Mouse (Mus musculus): ENCODE results near the gene St3gal4. TPM values are rescaled to one million over a fixed set of nuclear protein-coding genes. Genes with fewer than 3 reads are reported as not detected.

The St3gal4 gene
- polyA plus RNA-seq, 1 experiment, result 5.6 TPM

DNA sequence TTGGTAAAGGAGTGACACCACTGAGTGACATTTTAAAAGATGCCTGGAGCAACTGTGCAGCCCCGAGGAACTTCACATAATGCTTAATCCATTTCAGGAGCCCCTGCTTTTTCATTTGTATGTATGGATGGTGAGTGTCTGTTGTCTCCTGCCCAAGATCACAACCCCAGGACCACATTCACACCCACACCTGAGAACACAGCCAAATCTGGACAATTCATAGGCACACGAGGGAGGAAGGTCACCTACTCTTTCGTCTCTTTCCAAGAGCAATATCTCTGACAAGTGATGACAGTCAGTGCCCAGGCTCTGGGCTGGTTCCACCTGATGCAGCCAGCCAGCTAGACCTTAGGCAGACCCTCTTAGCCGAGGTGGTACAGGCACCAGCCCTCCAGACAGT lies 14.4 kb downstream of the St3gal4 start:
- no peak for DNase-seq (ENCODE audit: low read depth)
- TF ChIP-seq POLR2A (IDR thresholded peaks at IDR 0.05; ENCODE audit: borderline replicate concordance, extremely low read depth, insufficient read depth, insufficient read length, poor library complexity, severe bottlenecking) (no peak), CTCF (IDR thresholded peaks at IDR 0.05; ENCODE audit: borderline replicate concordance, extremely low read depth, insufficient read depth, insufficient read length) (no peak)

DNA sequence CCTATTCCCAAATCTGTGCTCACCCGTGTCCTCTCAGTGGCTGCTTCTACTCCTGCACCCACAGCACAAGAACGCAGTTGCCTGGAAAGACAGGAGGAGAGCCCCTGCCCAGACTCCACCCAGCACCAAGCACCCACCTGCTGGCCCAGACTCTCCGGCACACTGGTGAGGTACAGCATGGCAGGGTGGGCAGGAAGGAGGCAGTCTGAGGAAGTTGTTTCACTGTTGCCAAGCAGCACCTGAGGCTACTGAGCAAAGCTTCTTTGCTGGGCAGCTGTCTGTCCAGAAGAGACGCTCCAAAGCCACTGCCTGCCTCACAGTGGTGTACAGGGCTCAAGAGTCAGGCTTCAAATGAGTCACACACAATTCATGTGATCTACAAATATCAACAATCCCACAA lies 20.3 kb downstream of the St3gal4 start:
- DNase-seq (ENCODE audit: low read depth), result no peak
- TF ChIP-seq POLR2A (IDR thresholded peaks at IDR 0.05; ENCODE audit: borderline replicate concordance, extremely low read depth, insufficient read depth, insufficient read length, poor library complexity, severe bottlenecking) (no peak), CTCF (IDR thresholded peaks at IDR 0.05; ENCODE audit: borderline replicate concordance, extremely low read depth, insufficient read depth, insufficient read length) (no peak)

DNA sequence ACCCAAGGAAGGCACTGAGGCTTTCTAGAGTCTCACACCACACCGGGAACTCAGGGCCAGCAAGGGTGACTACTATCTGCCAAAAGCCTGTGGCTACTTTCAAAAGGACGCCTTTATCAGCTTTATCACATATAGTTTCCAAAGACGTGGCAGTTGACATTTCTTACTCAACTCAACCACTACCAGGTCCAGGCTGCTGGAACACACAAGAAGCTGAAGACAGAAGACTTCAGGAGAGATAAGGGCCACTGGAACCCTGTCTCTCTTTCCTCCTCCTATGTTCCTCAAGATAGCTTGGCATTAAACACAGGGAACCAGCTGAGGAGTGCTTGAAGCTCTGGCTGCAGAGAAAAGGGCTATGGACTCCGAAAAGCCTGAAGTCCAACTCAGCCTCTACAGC lies 21.2 kb downstream of the St3gal4 start:
- TF ChIP-seq POLR2A (IDR thresholded peaks at IDR 0.05; ENCODE audit: borderline replicate concordance, extremely low read depth, insufficient read depth, insufficient read length, poor library complexity, severe bottlenecking) (no peak), CTCF (IDR thresholded peaks at IDR 0.05; ENCODE audit: borderline replicate concordance, extremely low read depth, insufficient read depth, insufficient read length) (no peak)

DNA sequence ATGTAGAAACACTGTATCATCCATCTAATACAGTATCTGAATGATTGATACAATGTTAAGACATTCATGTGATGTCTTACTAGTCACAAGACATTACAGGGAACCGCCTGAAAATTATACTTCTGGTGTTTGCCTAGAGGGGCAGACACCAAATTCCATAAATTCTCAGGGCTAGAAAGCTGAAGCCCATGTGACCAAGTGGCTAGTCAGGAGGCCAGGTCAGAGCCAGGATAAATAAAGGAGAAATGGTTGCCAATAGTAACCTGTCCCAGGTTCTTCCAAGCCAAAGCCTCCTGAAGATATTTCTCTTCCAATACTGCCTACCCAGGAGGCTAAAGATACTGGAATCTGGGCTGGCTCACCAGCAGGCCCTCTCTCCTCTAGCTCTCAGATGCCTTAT lies 23.3 kb downstream of the St3gal4 start:
- DNase-seq (ENCODE audit: low read depth), result no peak
- TF ChIP-seq POLR2A (IDR thresholded peaks at IDR 0.05; ENCODE audit: borderline replicate concordance, extremely low read depth, insufficient read depth, insufficient read length, poor library complexity, severe bottlenecking), result no peak
- TF ChIP-seq CTCF (IDR thresholded peaks at IDR 0.05; ENCODE audit: borderline replicate concordance, extremely low read depth, insufficient read depth, insufficient read length), result no peak

More for the DNA sequence above, 21.2 kb downstream of the St3gal4 start:
- DNase-seq (ENCODE audit: low read depth), result no peak

DNA sequence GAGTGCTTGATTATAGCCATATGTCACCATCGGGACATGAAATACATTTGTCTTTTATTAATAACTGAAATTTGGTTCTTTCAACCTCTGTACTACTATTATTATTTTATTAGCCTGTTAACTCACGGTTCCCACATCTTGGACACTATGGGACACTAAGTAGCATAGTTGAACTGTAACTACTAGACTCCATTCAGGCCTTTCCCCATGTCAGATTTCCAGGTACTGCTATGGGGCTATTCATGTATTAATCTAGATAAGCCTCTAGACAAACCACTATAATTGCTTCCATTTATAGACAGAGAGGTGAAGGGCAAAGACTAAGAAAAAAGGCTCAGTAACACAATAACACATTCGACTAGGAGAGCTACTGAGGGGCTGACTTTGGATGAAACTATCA lies 25.7 kb downstream of the St3gal4 start:
- no peak for DNase-seq (ENCODE audit: low read depth)
- TF ChIP-seq CTCF (IDR thresholded peaks at IDR 0.05; ENCODE audit: borderline replicate concordance, extremely low read depth, insufficient read depth, insufficient read length) (no peak), POLR2A (IDR thresholded peaks at IDR 0.05; ENCODE audit: borderline replicate concordance, extremely low read depth, insufficient read depth, insufficient read length, poor library complexity, severe bottlenecking) (no peak)

DNA sequence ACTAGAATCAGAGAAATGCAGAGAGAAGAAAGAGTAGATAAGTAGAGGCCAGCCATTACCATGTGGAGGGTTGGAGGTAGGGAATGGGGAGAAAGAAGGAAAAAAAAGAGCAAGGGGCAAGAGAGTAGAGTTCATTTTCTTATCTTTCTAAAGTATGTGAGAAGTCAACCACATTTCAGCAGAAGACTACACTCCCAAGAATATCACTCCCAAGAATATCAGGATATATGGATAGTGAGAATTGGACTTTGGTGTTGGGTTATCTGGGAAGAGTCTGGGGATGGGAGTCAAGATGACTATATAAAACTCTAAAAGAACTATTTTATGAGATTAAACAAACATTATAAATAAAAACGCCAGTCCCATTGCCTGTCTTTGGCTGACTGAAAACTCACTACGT lies 26.2 kb downstream of the St3gal4 start:
- no peak for DNase-seq (ENCODE audit: low read depth)
- no peak for TF ChIP-seq CTCF (IDR thresholded peaks at IDR 0.05; ENCODE audit: borderline replicate concordance, extremely low read depth, insufficient read depth, insufficient read length)
- TF ChIP-seq POLR2A (IDR thresholded peaks at IDR 0.05; ENCODE audit: borderline replicate concordance, extremely low read depth, insufficient read depth, insufficient read length, poor library complexity, severe bottlenecking), result no peak

DNA sequence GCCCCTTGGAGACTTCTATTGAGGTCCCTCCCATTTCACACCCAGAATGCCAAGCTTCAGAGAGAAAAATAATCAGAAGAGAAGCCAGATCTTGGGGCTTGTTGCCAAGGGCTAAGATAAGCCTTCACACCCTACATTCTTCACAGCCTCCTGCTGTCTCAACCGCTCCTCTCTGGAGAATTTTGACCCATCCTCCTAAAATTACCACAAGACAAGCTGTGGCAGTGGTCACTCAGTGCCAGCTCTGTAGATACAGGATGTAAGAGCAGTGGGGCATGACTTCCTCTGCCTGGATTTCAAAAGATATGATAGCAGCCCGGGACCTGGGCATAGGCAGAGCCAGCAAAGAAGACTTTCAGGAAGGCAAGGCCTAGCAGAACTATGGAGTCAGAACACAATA lies 57.6 kb downstream of the St3gal4 start:
- TF ChIP-seq CTCF (IDR thresholded peaks at IDR 0.05; ENCODE audit: borderline replicate concordance, extremely low read depth, insufficient read depth, insufficient read length), result no peak
- no peak for TF ChIP-seq POLR2A (IDR thresholded peaks at IDR 0.05; ENCODE audit: borderline replicate concordance, extremely low read depth, insufficient read depth, insufficient read length, poor library complexity, severe bottlenecking)

DNA sequence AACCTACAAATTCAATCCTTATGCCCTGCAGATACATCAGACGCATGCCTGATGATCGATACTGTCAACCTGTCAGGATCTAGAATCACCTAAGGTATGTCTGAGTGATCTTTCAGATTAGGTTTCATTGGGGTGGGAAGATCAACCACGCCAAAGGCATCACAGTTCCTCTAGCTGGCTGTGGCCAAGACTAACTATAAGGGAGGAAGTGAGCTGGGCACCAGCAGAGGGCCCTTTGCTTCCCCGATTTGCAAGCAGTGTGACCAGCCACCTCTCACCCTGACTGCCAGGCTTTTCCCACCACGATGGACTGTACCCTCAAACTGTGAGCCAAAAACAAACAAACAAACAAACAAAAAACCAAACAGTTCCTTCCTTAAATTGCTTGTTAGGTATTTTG lies 59.2 kb downstream of the St3gal4 start:
- TF ChIP-seq CTCF (IDR thresholded peaks at IDR 0.05; ENCODE audit: borderline replicate concordance, extremely low read depth, insufficient read depth, insufficient read length) (no peak), POLR2A (IDR thresholded peaks at IDR 0.05; ENCODE audit: borderline replicate concordance, extremely low read depth, insufficient read depth, insufficient read length, poor library complexity, severe bottlenecking) (no peak)
- no peak for DNase-seq (ENCODE audit: low read depth)

More for the DNA sequence above, 57.6 kb downstream of the St3gal4 start:
- no peak for DNase-seq (ENCODE audit: low read depth)

DNA sequence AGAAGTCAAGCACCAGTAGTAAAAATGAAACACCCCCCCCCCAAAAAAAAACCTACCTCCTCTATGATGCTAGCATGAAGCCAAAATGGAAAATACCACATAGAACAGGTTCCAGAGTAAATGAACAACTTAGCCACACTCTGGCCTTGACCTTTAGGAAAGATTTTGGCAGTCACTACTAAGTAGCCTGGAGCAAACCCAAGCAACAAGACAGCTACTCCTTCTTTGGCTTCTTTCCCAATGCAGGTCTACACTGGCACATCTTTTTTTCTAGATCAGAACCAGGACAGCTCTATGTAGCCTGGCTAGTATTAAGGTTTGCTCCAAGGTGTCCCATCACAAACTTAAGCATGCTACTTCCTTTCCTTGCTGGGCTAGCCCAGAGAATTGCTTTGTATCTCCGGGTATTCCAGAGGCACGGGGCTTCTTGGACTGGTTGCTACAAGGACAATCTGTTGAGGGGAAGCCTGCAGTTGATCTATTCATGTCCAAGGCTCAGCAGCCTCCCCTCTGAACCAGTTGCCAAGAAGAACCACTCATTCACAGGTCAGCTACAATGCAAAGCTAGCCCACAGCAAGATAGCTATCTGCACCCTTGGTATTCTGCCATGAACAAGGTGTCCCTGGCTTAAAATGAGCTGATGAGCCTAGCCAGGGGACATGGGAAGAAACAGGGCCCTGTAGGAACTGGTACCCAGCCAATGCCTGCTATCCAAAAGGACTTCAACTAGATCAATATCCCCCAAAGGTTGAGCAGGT lies 60.3 kb downstream of the St3gal4 start:
- TF ChIP-seq CTCF (IDR thresholded peaks at IDR 0.05; ENCODE audit: borderline replicate concordance, extremely low read depth, insufficient read depth, insufficient read length) (no peak), POLR2A (IDR thresholded peaks at IDR 0.05; ENCODE audit: borderline replicate concordance, extremely low read depth, insufficient read depth, insufficient read length, poor library complexity, severe bottlenecking) (no peak)
- DNase-seq (ENCODE audit: low read depth), result no peak

DNA sequence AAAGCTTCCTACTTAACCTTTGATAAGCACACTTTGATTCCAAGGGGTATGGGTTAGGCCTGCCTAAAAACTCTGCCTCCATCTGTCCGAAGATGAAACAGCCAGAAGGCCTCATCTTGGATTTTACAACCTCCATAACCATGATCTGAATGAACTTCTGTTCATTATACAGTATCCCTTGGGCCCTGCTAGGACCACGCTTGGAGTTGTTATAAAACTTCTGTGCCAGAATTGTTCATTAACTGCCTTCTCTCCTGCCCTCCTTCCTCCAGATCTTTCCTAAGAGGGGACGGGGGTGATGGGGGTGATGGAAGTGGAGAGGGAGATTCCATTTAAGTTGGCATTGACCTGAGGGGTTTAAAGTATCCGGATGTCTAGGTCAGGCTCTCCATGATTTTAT lies 60.9 kb downstream of the St3gal4 start:
- no peak for TF ChIP-seq POLR2A (IDR thresholded peaks at IDR 0.05; ENCODE audit: borderline replicate concordance, extremely low read depth, insufficient read depth, insufficient read length, poor library complexity, severe bottlenecking)
- no peak for TF ChIP-seq CTCF (IDR thresholded peaks at IDR 0.05; ENCODE audit: borderline replicate concordance, extremely low read depth, insufficient read depth, insufficient read length)
- DNase-seq (ENCODE audit: low read depth), result no peak

DNA sequence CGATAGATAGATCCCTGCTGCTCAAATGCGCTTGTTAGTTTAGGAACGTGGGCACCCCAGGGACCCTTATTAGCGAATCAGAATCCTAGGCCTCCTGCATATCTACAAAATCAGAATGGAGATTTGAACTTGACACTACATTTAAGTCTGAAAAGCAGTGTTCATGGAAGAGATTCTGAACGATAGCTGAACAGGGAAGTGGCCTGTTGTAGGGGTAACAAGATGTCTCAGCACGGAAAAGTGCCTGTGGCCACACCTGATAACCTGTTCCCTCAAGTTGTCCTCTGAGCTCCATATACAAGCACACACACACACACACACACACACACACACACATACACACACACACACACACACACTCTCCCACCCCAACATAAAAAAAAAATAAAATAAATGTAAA lies 61.4 kb downstream of the St3gal4 start:
- no peak for DNase-seq (ENCODE audit: low read depth)
- TF ChIP-seq CTCF (IDR thresholded peaks at IDR 0.05; ENCODE audit: borderline replicate concordance, extremely low read depth, insufficient read depth, insufficient read length), result no peak
- no peak for TF ChIP-seq POLR2A (IDR thresholded peaks at IDR 0.05; ENCODE audit: borderline replicate concordance, extremely low read depth, insufficient read depth, insufficient read length, poor library complexity, severe bottlenecking)

DNA sequence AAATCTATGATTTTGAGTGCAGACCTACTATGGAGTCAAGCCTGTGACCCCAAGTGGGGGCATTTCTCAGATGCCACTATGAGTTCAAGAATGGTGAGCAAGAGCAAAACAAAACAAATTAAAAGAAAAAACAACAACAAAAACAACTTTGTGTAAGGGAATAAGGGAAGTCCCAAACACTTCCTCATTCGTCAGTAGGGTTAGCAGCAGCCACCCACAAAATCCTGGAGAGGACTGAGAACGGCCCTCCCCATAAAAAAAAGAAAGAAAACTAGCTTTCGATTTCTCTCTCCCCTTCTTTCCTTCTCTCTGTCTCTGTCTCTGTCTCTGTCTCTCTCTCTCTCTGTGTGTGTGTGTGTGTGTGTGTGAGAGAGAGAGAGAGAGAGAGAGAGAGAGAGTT lies 62.5 kb downstream of the St3gal4 start:
- no peak for DNase-seq (ENCODE audit: low read depth)
- TF ChIP-seq CTCF (IDR thresholded peaks at IDR 0.05; ENCODE audit: borderline replicate concordance, extremely low read depth, insufficient read depth, insufficient read length) (no peak), POLR2A (IDR thresholded peaks at IDR 0.05; ENCODE audit: borderline replicate concordance, extremely low read depth, insufficient read depth, insufficient read length, poor library complexity, severe bottlenecking) (no peak)
